Mouse (Mus musculus) MEL (cell line): ENCODE measurements around the gene Atp13a3. TPM values are rescaled to one million over a fixed set of nuclear protein-coding genes. Genes with fewer than 3 reads are reported as not detected.

ENCODE experiments used
- DNase-seq: peaks from one replicate; pipeline ENCODE4 v3.0.0; 2011; ENCODE audit warnings: low read depth, low spot score
- H3K27ac ChIP-seq: 2 replicates; pipeline ENCODE4 v1.5.1; 2012; ENCODE audit warnings: low read depth, mild to moderate bottlenecking, control low read depth, low read length, moderate library complexity; ENCODE audit not compliant: control insufficient read depth
- H3K27me3 ChIP-seq, 2 experiments: fragments of 150-350 bp in 1 of 2; sonication (generic) in 1 of 2; 2 replicates each; pipeline ENCODE4 v1.6.1; 2012; ENCODE audit warnings: low read length in 2 of 2, mild to moderate bottlenecking in 2 of 2, improper control_type of control experiment in 1 of 2, moderate library complexity in 1 of 2; ENCODE audit not compliant: insufficient read depth in 2 of 2, control insufficient read depth in 1 of 2
- H3K36me3 ChIP-seq, 2 experiments: 2 replicates each; pipeline ENCODE4 v1.6.1; 2012 to 2014; ENCODE audit warnings: low read length in 2 of 2, improper control_type of control experiment in 1 of 2, inconsistent platforms in 1 of 2, mild to moderate bottlenecking in 1 of 2; ENCODE audit not compliant: insufficient read depth in 2 of 2, control insufficient read depth in 1 of 2
- H3K4me1 ChIP-seq, 2 experiments: fragments of 150-350 bp in 1 of 2; sonication (generic) in 1 of 2; 2 replicates each; pipeline ENCODE4 v1.6.1; 2012; ENCODE audit warnings: low read length in 2 of 2, improper control_type of control experiment in 1 of 2, mild to moderate bottlenecking in 1 of 2; ENCODE audit not compliant: insufficient read depth in 2 of 2, control insufficient read depth in 1 of 2
- H3K4me3 ChIP-seq, 2 experiments: fragments of 150-350 bp in 1 of 2; sonication (generic) in 1 of 2; 2 replicates each; pipeline ENCODE4 v1.5.1; 2012; ENCODE audit warnings: low read depth in 2 of 2, low read length in 2 of 2, mild to moderate bottlenecking in 2 of 2, moderate library complexity in 2 of 2, control low read depth in 1 of 2, improper control_type of control experiment in 1 of 2; ENCODE audit not compliant: control insufficient read depth in 1 of 2, insufficient read depth in 1 of 2
- H3K79me2 ChIP-seq: 2 replicates; pipeline ENCODE4 v1.6.1; 2012; ENCODE audit warnings: mild to moderate bottlenecking, low read length, moderate library complexity; ENCODE audit not compliant: control insufficient read depth, poor library complexity, insufficient read depth
- H3K9ac ChIP-seq: 2 replicates; pipeline ENCODE4 v1.6.1; 2012; ENCODE audit warnings: low read depth, mild to moderate bottlenecking, control low read depth, low read length, moderate library complexity; ENCODE audit not compliant: control insufficient read depth, poor library complexity, severe bottlenecking
- H3K9me3 ChIP-seq: fragments of 150-350 bp; sonication (generic); replicated peaks from 2 replicates; pipeline ENCODE4 v1.6.1; 2012; ENCODE audit warnings: mild to moderate bottlenecking, low read length, improper control_type of control experiment, moderate library complexity; ENCODE audit not compliant: insufficient read depth
- BHLHE40 ChIP-seq: IDR thresholded peaks from 2 replicates; pipeline ENCODE4 v1.6.1; 2012; ENCODE audit warnings: low read depth, mild to moderate bottlenecking, inconsistent platforms, low read length, improper control_type of control experiment, borderline replicate concordance
- CHD1 ChIP-seq: IDR thresholded peaks from 2 replicates; pipeline ENCODE4 v1.6.1; 2012; ENCODE audit warnings: low read depth, mild to moderate bottlenecking, inconsistent platforms, low read length, improper control_type of control experiment
- CHD2 ChIP-seq: IDR thresholded peaks from 2 replicates; pipeline ENCODE4 v1.6.1; 2011; ENCODE audit warnings: low read length, improper control_type of control experiment
- CTCF ChIP-seq, 3 experiments: IDR thresholded peaks in 2 of 3; conservative IDR thresholded peaks in 1 of 3; 2 replicates each; pipeline ENCODE4 v1.5.1; 2011 to 2012; ENCODE audit warnings: low read length in 3 of 3, low read depth in 2 of 3, mild to moderate bottlenecking in 2 of 3, improper control_type of control experiment in 1 of 3, inconsistent platforms in 1 of 3, mixed read lengths in 1 of 3, moderate library complexity in 1 of 3; ENCODE audit not compliant: control insufficient read depth in 1 of 3, insufficient read depth in 1 of 3, poor library complexity in 1 of 3, severe bottlenecking in 1 of 3
- E2F4 ChIP-seq: IDR thresholded peaks from 2 replicates; pipeline ENCODE4 v1.6.1; 2011; ENCODE audit warnings: low read depth, low read length, improper control_type of control experiment, borderline replicate concordance
- EP300 ChIP-seq, 2 experiments: IDR thresholded peaks; 2 replicates each; pipeline ENCODE4 v1.6.1; 2011; ENCODE audit warnings: improper control_type of control experiment in 2 of 2, low read length in 2 of 2, low read depth in 1 of 2, mild to moderate bottlenecking in 1 of 2
- ETS1 ChIP-seq: IDR thresholded peaks from 2 replicates; pipeline ENCODE4 v1.6.1; 2012; ENCODE audit warnings: low read depth, mild to moderate bottlenecking, inconsistent platforms, low read length, improper control_type of control experiment, moderate library complexity
- GABPA ChIP-seq: IDR thresholded peaks from 2 replicates; pipeline ENCODE4 v1.6.1; 2012; ENCODE audit warnings: low read depth, mild to moderate bottlenecking, inconsistent platforms, low read length, improper control_type of control experiment, moderate library complexity
- GATA1 ChIP-seq: IDR thresholded peaks from 2 replicates; pipeline ENCODE4 v1.6.1; 2011; ENCODE audit warnings: low read depth, low read length, improper control_type of control experiment
- JUND ChIP-seq: IDR thresholded peaks from 2 replicates; pipeline ENCODE4 v1.6.1; 2011; ENCODE audit warnings: low read depth, mild to moderate bottlenecking, improper control_type of control experiment, low read length
- MAFK ChIP-seq: IDR thresholded peaks from 2 replicates; pipeline ENCODE4 v1.6.1; 2011; ENCODE audit warnings: low read depth, mild to moderate bottlenecking, low read length, improper control_type of control experiment, borderline replicate concordance
- MAX ChIP-seq: IDR thresholded peaks from 2 replicates; pipeline ENCODE4 v1.6.1; 2011; ENCODE audit warnings: low read length, improper control_type of control experiment
- MXI1 ChIP-seq: IDR thresholded peaks from 2 replicates; pipeline ENCODE4 v1.6.1; 2011; ENCODE audit warnings: mild to moderate bottlenecking, low read depth, low read length, improper control_type of control experiment
- MYB ChIP-seq: IDR thresholded peaks from 2 replicates; pipeline ENCODE4 v1.6.1; 2011; ENCODE audit warnings: mild to moderate bottlenecking, low read depth, low read length, improper control_type of control experiment
- MYC ChIP-seq: IDR thresholded peaks from 2 replicates; pipeline ENCODE4 v1.6.1; 2011; ENCODE audit warnings: low read depth, mild to moderate bottlenecking, low read length, improper control_type of control experiment, moderate library complexity
- POLR2A ChIP-seq, 2 experiments: IDR thresholded peaks; 2 replicates each; pipeline ENCODE4 v1.6.1; 2011 to 2012; ENCODE audit warnings: low read length in 2 of 2, mild to moderate bottlenecking in 2 of 2, control low read depth in 1 of 2, improper control_type of control experiment in 1 of 2, low read depth in 1 of 2, moderate library complexity in 1 of 2; ENCODE audit not compliant: control insufficient read depth in 1 of 2, insufficient read depth in 1 of 2, poor library complexity in 1 of 2
- POLR2AphosphoS2 ChIP-seq: IDR thresholded peaks from 2 replicates; pipeline ENCODE4 v1.6.1; 2011; ENCODE audit warnings: low read length, improper control_type of control experiment
- POLR2AphosphoS5 ChIP-seq: IDR thresholded peaks from 2 replicates; pipeline ENCODE4 v1.6.1; 2012; ENCODE audit warnings: low read depth, borderline replicate concordance, mild to moderate bottlenecking, inconsistent platforms, low read length, moderate library complexity, mixed read lengths
- RCOR1 ChIP-seq: IDR thresholded peaks from 2 replicates; pipeline ENCODE4 v1.6.1; 2012; ENCODE audit warnings: low read depth, mild to moderate bottlenecking, inconsistent platforms, low read length, improper control_type of control experiment
- SMC3 ChIP-seq: IDR thresholded peaks from 2 replicates; pipeline ENCODE4 v1.6.1; 2011; ENCODE audit warnings: low read depth, low read length, improper control_type of control experiment
- TBP ChIP-seq: IDR thresholded peaks from 2 replicates; pipeline ENCODE4 v1.8.0; 2011; ENCODE audit warnings: low read depth, low read length, improper control_type of control experiment
- TCF12 ChIP-seq: IDR thresholded peaks from 2 replicates; pipeline ENCODE4 v1.6.1; 2014; ENCODE audit warnings: low read depth, mild to moderate bottlenecking, inconsistent platforms, low read length, improper control_type of control experiment, moderate library complexity
- UBTF ChIP-seq: IDR thresholded peaks from 2 replicates; pipeline ENCODE4 v1.6.1; 2012; ENCODE audit warnings: low read depth, mild to moderate bottlenecking, inconsistent platforms, low read length, improper control_type of control experiment, moderate library complexity, borderline replicate concordance; ENCODE audit not compliant: insufficient read depth
- USF1 ChIP-seq: IDR thresholded peaks from 2 replicates; pipeline ENCODE4 v1.6.1; 2014; ENCODE audit warnings: low read depth, mild to moderate bottlenecking, inconsistent platforms, low read length, improper control_type of control experiment, moderate library complexity
- ZC3H11A ChIP-seq: IDR thresholded peaks from 2 replicates; pipeline ENCODE4 v1.6.1; 2012; ENCODE audit warnings: low read depth, mild to moderate bottlenecking, inconsistent platforms, low read length, improper control_type of control experiment
- ZKSCAN1 ChIP-seq: IDR thresholded peaks from 2 replicates; pipeline ENCODE4 v1.6.1; 2012; ENCODE audit warnings: low read depth, mild to moderate bottlenecking, inconsistent platforms, low read length, improper control_type of control experiment, moderate library complexity
- ZMIZ1 ChIP-seq: IDR thresholded peaks from 2 replicates; pipeline ENCODE4 v1.6.1; 2012; ENCODE audit warnings: low read depth, mild to moderate bottlenecking, inconsistent platforms, low read length, improper control_type of control experiment, moderate library complexity
- ZNF384 ChIP-seq: IDR thresholded peaks from 2 replicates; pipeline ENCODE4 v1.6.1; 2012; ENCODE audit warnings: low read depth, mild to moderate bottlenecking, inconsistent platforms, low read length, improper control_type of control experiment
- polyA plus RNA-seq, 2 experiments: library from polyadenylated mRNA; stranded (reverse) in 1 of 2; unstranded in 1 of 2; fragments of >175 nt in 1 of 2; fragments of >200 nt in 1 of 2; gene quantifications; 2 replicates each; pipeline versions ENCODE4 v1.2.1 to v1.2.4; 2012; ENCODE audit warnings: low replicate concordance in 2 of 2, low read depth in 1 of 2; ENCODE audit not compliant: insufficient read length in 2 of 2, insufficient read depth in 1 of 2, missing spikeins in 1 of 2
- total RNA-seq: library from RNA; depleted of rRNA; stranded (reverse); fragments of 300-350 nt; gene quantifications from 2 replicates; pipeline ENCODE4 v1.2.3, GENCODE M21; 2012

The Atp13a3 gene
- total and polyA plus RNA-seq, 3 experiments: 93.3 to 120 (median 117) TPM

DNA sequence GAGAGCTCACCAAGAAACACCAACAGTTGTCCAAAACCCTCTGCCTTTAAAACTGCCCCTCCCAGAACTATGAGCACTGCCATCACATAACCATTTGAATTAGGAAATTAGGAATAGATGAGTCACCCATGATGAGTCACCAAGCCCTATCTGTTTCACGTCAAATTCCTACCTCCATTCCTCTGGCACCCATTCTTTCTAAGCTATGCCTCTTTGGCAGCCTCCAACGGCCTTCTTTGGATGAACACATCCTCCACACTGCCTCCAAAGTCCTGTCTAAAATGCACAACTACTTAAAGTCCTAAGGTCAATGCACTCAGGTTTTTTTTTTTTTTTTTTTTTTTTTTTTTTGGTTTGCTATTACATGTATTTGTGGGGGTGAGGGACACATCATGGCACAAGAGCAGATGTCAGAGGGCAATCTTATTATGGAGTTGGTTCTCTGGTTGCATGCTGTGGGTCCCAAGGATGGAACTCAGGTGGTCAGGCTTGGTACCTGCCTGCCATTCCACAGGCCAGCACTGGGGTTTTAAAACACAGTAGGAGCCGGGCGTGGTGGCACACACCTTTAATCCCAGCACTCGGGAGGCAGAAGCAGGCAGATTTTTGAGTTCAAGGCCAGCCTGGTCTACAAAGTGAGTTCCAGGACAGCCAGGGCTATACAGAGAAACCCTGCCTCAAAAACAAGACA lies 15.0 kb downstream of the Atp13a3 start:
- TF ChIP-seq MYB (no peak), POLR2AphosphoS2 (no peak), ZC3H11A (no peak), TBP (no peak), RCOR1 (peak; percentile 18; the same call in 1 of the 2 replicates), EP300 (IDR thresholded peaks at IDR 0.05; ENCODE audit: low read depth in 1 of 2, low read length in 2 of 2) (peak; percentile 47 to 72), CHD1 (no peak), ZNF384 (peak; percentile 88), GATA1 (peak; percentile 47; the same call in 1 of the 2 replicates), MAFK (no peak), E2F4 (no peak), JUND (peak; percentile 97), ZMIZ1 (no peak), ETS1 (peak; percentile 88), SMC3 (no peak)
- H3K9ac ChIP-seq: peak overlapping the region; percentile 98
- peak; percentile 88 for DNase-seq
- peak overlapping the region; percentile 98 for H3K27ac ChIP-seq
- peaks cover 7 to 24% of the 10 kb centered on the region in 2 experiments for H3K36me3 ChIP-seq
- H3K4me1 ChIP-seq: peaks cover 4 to 39% of the 10 kb centered on the region in 2 experiments; a peak in 3 of 4 replicates
- no peaks in the 10 kb centered on the region for H3K27me3 ChIP-seq
- H3K9me3 ChIP-seq: no peaks in the 10 kb centered on the region
- H3K4me3 ChIP-seq: peak overlapping the region; percentile 7 to 20; a peak in 2 of 4 replicates
- peaks cover 29% of the 10 kb centered on the region for H3K79me2 ChIP-seq

DNA sequence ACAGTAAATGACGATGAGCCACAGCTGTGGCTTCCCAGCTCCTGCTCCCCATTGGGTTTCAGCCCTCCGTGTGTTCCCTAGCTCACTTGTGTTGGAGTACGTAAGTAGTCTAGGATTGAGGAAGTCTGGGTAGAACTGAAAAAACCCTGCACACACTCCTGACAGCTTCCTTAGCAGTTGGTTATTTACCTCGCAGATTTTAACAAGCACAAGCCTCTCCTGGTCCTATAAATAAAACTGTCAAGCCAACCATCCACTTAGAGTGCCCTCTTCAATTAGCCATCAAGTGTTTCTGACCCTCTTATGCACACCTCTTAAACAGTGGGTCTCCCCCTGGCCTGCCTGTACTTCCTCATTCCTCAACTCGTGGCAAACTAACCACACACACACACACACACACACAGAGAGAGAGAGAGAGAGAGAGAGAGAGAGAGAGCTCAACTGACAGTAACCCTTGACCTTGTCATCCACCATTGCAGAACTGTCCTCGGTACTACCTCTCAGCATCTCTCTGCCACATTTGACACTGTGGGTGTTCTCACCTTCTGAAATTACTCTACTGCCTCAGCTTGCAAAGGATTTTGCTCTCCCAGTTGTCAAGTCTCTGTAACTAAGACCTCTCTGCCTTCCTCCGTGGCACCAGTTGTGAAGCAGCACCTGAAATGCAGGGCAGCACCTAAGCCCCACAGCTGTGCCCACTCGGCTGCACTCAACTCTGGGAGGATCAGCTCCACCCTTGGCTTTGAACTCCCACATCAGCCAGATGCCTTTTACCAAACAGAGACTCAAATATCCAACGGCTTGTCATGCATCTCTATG lies 15.7 kb downstream of the Atp13a3 start:
- peaks cover 0 to 34% of the 10 kb centered on the region in 2 experiments; a peak in 3 of 4 replicates for H3K4me1 ChIP-seq
- peak overlapping the region; percentile 98 for H3K9ac ChIP-seq
- no peaks in the 10 kb centered on the region for H3K27me3 ChIP-seq
- H3K4me3 ChIP-seq: peak overlapping the region; percentile 27 to 99
- peak overlapping the region; percentile 98 for H3K27ac ChIP-seq
- peak; percentile 91 for DNase-seq
- H3K9me3 ChIP-seq: no peaks in the 10 kb centered on the region
- H3K79me2 ChIP-seq: peaks cover 34% of the 10 kb centered on the region
- H3K36me3 ChIP-seq: peaks cover 15 to 30% of the 10 kb centered on the region in 2 experiments
- TF ChIP-seq ZKSCAN1: no peak
- TF ChIP-seq ZMIZ1: no peak; the same call in 1 of the 2 replicates
- TF ChIP-seq EP300 (IDR thresholded peaks at IDR 0.05; ENCODE audit: low read depth in 1 of 2, low read length in 2 of 2): peak; percentile 80 to 83
- TF ChIP-seq GABPA: no peak
- peak; percentile 47; the same call in 1 of the 2 replicates for TF ChIP-seq BHLHE40
- 0 out of 4 replicates have a peak, but pooled peaks have one; percentile 5 to 12 for TF ChIP-seq POLR2A (IDR thresholded peaks at IDR 0.05; ENCODE audit: control insufficient read depth in 1 of 2, insufficient read depth in 1 of 2, low read depth in 1 of 2, low read length in 2 of 2, poor library complexity in 1 of 2)
- TF ChIP-seq ZNF384: 0 out of 2 replicates have a peak, but pooled peaks have one; percentile 16
- peak; percentile 84 for TF ChIP-seq MXI1
- no peak for TF ChIP-seq MAFK
- TF ChIP-seq MYB: peak; percentile 94
- no peak for TF ChIP-seq POLR2AphosphoS2
- no peak for TF ChIP-seq USF1
- TF ChIP-seq CHD1: no peak; the same call in 1 of the 2 replicates
- peak; percentile 90 for TF ChIP-seq MYC
- TF ChIP-seq CHD2: no peak
- TF ChIP-seq POLR2AphosphoS5: no peak
- TF ChIP-seq CTCF (IDR thresholded peaks at IDR 0.05 in 2 of 3, conservative IDR thresholded peaks at IDR 0.05 in 1 of 3; ENCODE audit: control insufficient read depth in 1 of 3, insufficient read depth in 1 of 3, low read depth in 2 of 3, low read length in 3 of 3, poor library complexity in 1 of 3, severe bottlenecking in 1 of 3): no peak
- peak; percentile 67 for TF ChIP-seq MAX
- TF ChIP-seq UBTF: no peak
- TF ChIP-seq TCF12: peak; percentile 65; the same call in 1 of the 2 replicates
